Mouse (Mus musculus): ENCODE results near the gene Picalm.

DNA sequence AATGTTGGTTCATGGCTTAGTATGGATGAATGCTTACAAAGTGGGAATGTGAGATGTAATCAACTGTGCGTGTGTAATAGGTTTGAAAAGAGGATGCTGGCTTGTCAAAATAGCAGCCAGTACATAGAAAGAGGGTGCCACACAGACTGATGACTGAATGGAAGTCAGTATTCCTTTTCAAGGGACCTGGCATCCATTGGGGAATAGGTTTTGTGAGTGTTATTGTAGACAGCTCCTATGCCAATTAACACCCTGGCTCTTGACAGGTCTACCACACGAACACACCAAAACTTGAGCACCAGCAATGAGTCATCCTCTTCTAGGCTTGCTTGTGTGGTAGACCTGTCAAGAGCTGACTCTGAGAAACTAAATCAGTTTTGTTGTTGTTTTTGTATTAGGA, 45.6 kb downstream of the Picalm start:
- TF ChIP-seq CTCF (IDR thresholded peaks at IDR 0.05; ENCODE audit: control insufficient read depth, insufficient read depth, low read length) (no peak), POLR2A (IDR thresholded peaks at IDR 0.05; ENCODE audit: borderline replicate concordance, control insufficient read depth, low read depth, low read length) (no peak)

Measured in bone marrow, adult 2 months (tissue).